Mouse (Mus musculus): ENCODE results near the gene Ngly1. TPM values are rescaled to one million over a fixed set of nuclear protein-coding genes. Genes with fewer than 3 reads are reported as not detected.
"Not testable (repeated sequence)": the region's sequence is repeated elsewhere in the genome, so short reads cannot be mapped to it uniquely, and the experiment has no call there.

The Ngly1 gene
- polyA plus RNA-seq, 1 experiment from 2014 or later, result 46.1 TPM

GRCm38 (mm10) chr14:16296816-16297468 lies 47.9 kb downstream of the Ngly1 start:
- Histone ChIP-seq H3K27ac (no peak overlapping the region), H3K9me3 (replicated peaks; ENCODE audit: low read length) (no peaks in the 10 kb centered on the region), H3K4me3 (replicated peaks; ENCODE audit: low read depth, low read length) (no peak overlapping the region), H3K9ac (ENCODE audit: low read depth, low read length) (no peak overlapping the region), H3K4me1 (replicated peaks; ENCODE audit: insufficient read depth, low read length) (no peaks in the 10 kb centered on the region), H3K36me3 (ENCODE audit: insufficient read depth, low read length) (peaks cover 21% of the 10 kb centered on the region; the same call in 1 of the 2 replicates), H3K27me3 (ENCODE audit: insufficient read depth, low read length) (no peaks in the 10 kb centered on the region), H3K4me2 (ENCODE audit: low read length) (no peak overlapping the region)
- TF ChIP-seq CTCF (IDR thresholded peaks at IDR 0.05; ENCODE audit: low read depth), result no peak
- ATAC-seq (replicated peaks; ENCODE audit: low FRiP score, low read depth) (no peak), DNase-seq (ENCODE audit: low spot score) (no peak)
- WGBS, result 48% methylated on average over 2 of the region's 2 CpGs

- H3K27ac ChIP-seq, result no peak overlapping the region
- no peak overlapping the region for H3K4me3 ChIP-seq (replicated peaks; ENCODE audit: low read depth, low read length)
- 0 out of 2 replicates have a peak, but pooled peaks cover 5% of the 10 kb centered on the region for H3K36me3 ChIP-seq (ENCODE audit: insufficient read depth, low read length)
- no peaks in the 10 kb centered on the region for H3K27me3 ChIP-seq (ENCODE audit: insufficient read depth, low read length)
- ATAC-seq (replicated peaks; ENCODE audit: low FRiP score, low read depth) (no peak), DNase-seq (ENCODE audit: low spot score) (no peak)
- no peak overlapping the region for H3K4me2 ChIP-seq (ENCODE audit: low read length)
- no peaks in the 10 kb centered on the region for H3K9me3 ChIP-seq (replicated peaks; ENCODE audit: low read length)
- WGBS, result 96% methylated on average over 5 of the region's 5 CpGs
- TF ChIP-seq CTCF (IDR thresholded peaks at IDR 0.05; ENCODE audit: low read depth), result no peak
- H3K4me1 ChIP-seq (replicated peaks; ENCODE audit: insufficient read depth, low read length), result no peaks in the 10 kb centered on the region
- no peak overlapping the region for H3K9ac ChIP-seq (ENCODE audit: low read depth, low read length)
These were observed 52.7 kb downstream of the Ngly1 start for GRCm38 (mm10) chr14:16301735-16302134.

GRCm38 (mm10) chr14:16302688-16303087 lies 53.6 kb downstream of the Ngly1 start:
- no peak overlapping the region for H3K27ac ChIP-seq
- no peaks in the 10 kb centered on the region for H3K4me1 ChIP-seq (replicated peaks; ENCODE audit: insufficient read depth, low read length)
- ATAC-seq (replicated peaks; ENCODE audit: low FRiP score, low read depth), result no peak
- no peak overlapping the region for H3K9ac ChIP-seq (ENCODE audit: low read depth, low read length)
- WGBS, result 54% methylated on average over 1 of the region's 1 CpGs
- no peaks in the 10 kb centered on the region for H3K27me3 ChIP-seq (ENCODE audit: insufficient read depth, low read length)
- no peak overlapping the region for H3K4me2 ChIP-seq (ENCODE audit: low read length)
- no peaks in the 10 kb centered on the region for H3K9me3 ChIP-seq (replicated peaks; ENCODE audit: low read length)
- H3K36me3 ChIP-seq (ENCODE audit: insufficient read depth, low read length), result 0 out of 2 replicates have a peak, but pooled peaks cover 5% of the 10 kb centered on the region
- no peak for DNase-seq (ENCODE audit: low spot score)
- no peak for TF ChIP-seq CTCF (IDR thresholded peaks at IDR 0.05; ENCODE audit: low read depth)
- no peak overlapping the region for H3K4me3 ChIP-seq (replicated peaks; ENCODE audit: low read depth, low read length)

- DNase-seq (ENCODE audit: low spot score) (no peak), ATAC-seq (replicated peaks; ENCODE audit: low FRiP score, low read depth) (no peak)
- H3K9me3 ChIP-seq (replicated peaks; ENCODE audit: low read length), result no peaks in the 10 kb centered on the region
- no peak for TF ChIP-seq CTCF (IDR thresholded peaks at IDR 0.05; ENCODE audit: low read depth)
- H3K27ac ChIP-seq, result no peak overlapping the region
- no peak overlapping the region for H3K4me2 ChIP-seq (ENCODE audit: low read length)
- no peaks in the 10 kb centered on the region for H3K36me3 ChIP-seq (ENCODE audit: insufficient read depth, low read length)
- H3K4me1 ChIP-seq (replicated peaks; ENCODE audit: insufficient read depth, low read length), result 0 out of 2 replicates have a peak, but pooled peaks cover 6% of the 10 kb centered on the region
- WGBS, result 55% methylated on average over 6 of the region's 6 CpGs
- no peak overlapping the region for H3K4me3 ChIP-seq (replicated peaks; ENCODE audit: low read depth, low read length)
- H3K9ac ChIP-seq (ENCODE audit: low read depth, low read length), result no peak overlapping the region
- no peaks in the 10 kb centered on the region for H3K27me3 ChIP-seq (ENCODE audit: insufficient read depth, low read length)
These were observed 61.7 kb downstream of the Ngly1 start for GRCm38 (mm10) chr14:16310791-16311190.

GRCm38 (mm10) chr14:16312599-16312998 lies 63.5 kb downstream of the Ngly1 start:
- ATAC-seq (replicated peaks; ENCODE audit: low FRiP score, low read depth), result no peak
- no peak for TF ChIP-seq CTCF (IDR thresholded peaks at IDR 0.05; ENCODE audit: low read depth)
- no peak overlapping the region for H3K4me3 ChIP-seq (replicated peaks; ENCODE audit: low read depth, low read length)
- no peak for DNase-seq (ENCODE audit: low spot score)
- WGBS, result 80% methylated on average over 1 of the region's 1 CpGs
- H3K27ac ChIP-seq, result no peak overlapping the region
- no peak overlapping the region for H3K4me2 ChIP-seq (ENCODE audit: low read length)
- no peaks in the 10 kb centered on the region for H3K27me3 ChIP-seq (ENCODE audit: insufficient read depth, low read length)
- no peaks in the 10 kb centered on the region for H3K9me3 ChIP-seq (replicated peaks; ENCODE audit: low read length)
- no peak overlapping the region for H3K9ac ChIP-seq (ENCODE audit: low read depth, low read length)
- 0 out of 2 replicates have a peak, but pooled peaks cover 6% of the 10 kb centered on the region for H3K4me1 ChIP-seq (replicated peaks; ENCODE audit: insufficient read depth, low read length)
- H3K36me3 ChIP-seq (ENCODE audit: insufficient read depth, low read length), result no peaks in the 10 kb centered on the region

- not testable (repeated sequence) for H3K9ac ChIP-seq (ENCODE audit: low read depth, low read length); DNase-seq (ENCODE audit: low spot score); H3K9me3 ChIP-seq (replicated peaks; ENCODE audit: low read length); H3K36me3 ChIP-seq (ENCODE audit: insufficient read depth, low read length); ATAC-seq (replicated peaks; ENCODE audit: low FRiP score, low read depth); H3K27ac ChIP-seq; H3K4me3 ChIP-seq (replicated peaks; ENCODE audit: low read depth, low read length); H3K27me3 ChIP-seq (ENCODE audit: insufficient read depth, low read length); H3K4me1 ChIP-seq (replicated peaks; ENCODE audit: insufficient read depth, low read length); H3K4me2 ChIP-seq (ENCODE audit: low read length)
- WGBS, result 82% methylated on average over 2 of the region's 2 CpGs
These were observed 64.0 kb downstream of the Ngly1 start for GRCm38 (mm10) chr14:16313073-16313472.
